Mouse (Mus musculus) thymus, postnatal 4 days (tissue): ENCODE measurements at regions not wholly inside any gene's neighbourhood (a gene's known extent, or its start where the extent isn't known, plus 50 kb on each side); places are given as distances from the start of the nearest gene placed in this dataset.

Experiments used
- DNase-seq: peaks from one replicate; pipeline ENCODE4 v3.0.0; 2021

DNA sequence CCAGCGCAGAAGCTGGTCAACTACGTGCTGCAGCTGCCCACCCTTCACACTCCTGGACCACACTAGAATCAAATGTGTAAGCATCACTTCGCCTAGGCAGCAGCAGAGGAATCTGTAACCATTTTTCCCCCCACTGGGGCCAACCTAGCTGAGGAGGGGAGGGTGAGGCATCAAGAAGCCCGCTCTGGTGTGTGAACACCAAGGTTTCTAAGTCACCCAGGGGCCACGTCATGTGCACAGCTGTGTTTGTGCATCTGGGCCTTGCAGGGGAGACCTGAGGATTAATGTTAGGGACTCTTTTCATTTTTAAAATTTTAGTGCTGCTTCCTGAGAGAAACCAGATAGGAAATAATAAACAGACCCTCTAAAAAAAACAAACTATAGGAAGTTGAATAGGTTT is 321.8 kb downstream of the Rnd3 start:
- peak; percentile 12 for DNase-seq

GRCm38 (mm10) chr2:50826537-50826936 is 322.4 kb downstream of the Rnd3 start:
- no peak for DNase-seq

GRCm38 (mm10) chr2:50825626-50826025 is 323.3 kb downstream of the Rnd3 start:
- no peak for DNase-seq

GRCm38 (mm10) chr2:50824782-50825181 is 324.1 kb downstream of the Rnd3 start:
- no peak for DNase-seq

DNA sequence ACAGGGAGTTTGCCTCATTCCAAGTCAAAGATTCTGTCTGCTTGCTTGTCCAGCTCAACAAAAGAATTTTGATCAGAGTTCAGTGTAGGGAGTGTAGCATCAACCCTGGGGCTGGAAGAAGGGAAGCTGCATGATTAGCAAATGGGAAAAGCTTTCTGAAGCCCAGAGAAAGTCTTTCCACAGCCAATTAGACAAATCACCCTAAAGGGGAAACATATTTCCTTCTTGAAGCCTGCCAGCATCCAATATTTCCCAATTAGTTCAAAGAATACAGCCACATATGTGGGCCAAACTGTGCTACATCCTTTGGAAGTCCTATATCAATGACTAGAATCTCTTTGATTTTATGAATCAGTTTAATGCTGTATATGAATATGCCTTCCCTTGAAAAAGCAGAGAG is 326.2 kb downstream of the Rnd3 start:
- DNase-seq = no peak

- no peak for DNase-seq
These were observed 329.6 kb downstream of the Rnd3 start for GRCm38 (mm10) chr2:50819305-50819665.

DNA sequence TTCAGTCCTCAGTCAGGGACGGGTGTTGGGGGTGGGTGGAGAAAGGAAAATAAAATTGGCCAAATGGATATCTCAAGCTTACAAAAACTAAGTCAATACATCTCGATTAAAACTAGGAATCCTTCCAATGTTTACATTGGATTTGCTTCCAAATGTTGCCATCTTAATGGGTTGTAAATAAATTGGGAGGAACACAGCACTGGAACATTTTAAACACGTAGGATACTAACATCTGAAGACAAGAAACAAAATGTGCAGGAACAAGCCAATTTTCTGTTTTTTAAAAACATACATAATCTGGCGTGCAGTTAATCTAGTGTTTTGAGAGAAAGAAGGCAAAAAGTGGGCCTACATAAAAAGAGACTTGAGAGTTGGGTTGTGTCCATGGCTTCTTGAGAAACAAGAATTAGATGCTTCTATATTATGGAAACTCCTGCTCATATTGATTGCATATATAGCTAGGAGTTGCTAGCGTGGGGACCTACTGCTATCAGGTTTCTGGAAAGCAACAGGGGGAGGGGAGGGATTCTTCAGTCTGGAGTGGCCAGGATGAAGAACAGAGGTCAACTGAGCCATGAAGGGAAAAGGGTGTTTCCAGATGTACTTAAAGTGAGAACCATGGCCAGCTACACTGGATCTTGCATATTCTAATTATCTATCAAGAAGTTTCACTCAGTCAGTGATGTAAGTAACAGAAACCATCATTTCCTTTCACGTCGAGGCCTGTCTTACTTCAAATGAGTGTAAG is 330.2 kb downstream of the Rnd3 start:
- no peak for DNase-seq

GRCm38 (mm10) chr2:50816364-50816763 is 332.5 kb downstream of the Rnd3 start:
- no peak for DNase-seq

DNA sequence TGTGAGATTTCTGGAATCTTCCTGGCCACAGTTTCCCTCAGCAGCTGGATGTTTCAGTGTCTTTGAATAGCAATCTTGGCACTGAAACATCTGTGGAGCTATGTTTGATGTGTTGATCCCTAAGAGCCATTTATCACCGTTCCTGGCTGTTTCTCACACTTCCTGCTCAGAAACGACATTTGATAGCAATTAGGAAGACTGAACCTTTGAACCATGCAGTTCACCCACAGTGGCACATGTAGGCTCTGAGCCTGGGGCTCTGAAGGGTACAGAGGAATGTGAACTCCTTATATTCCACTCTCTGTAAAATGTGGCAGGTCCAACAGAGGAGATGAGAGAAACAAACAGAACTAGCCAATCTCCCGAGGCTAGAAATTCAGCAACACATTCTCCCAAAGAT is 333.4 kb downstream of the Rnd3 start:
- no peak for DNase-seq

DNA sequence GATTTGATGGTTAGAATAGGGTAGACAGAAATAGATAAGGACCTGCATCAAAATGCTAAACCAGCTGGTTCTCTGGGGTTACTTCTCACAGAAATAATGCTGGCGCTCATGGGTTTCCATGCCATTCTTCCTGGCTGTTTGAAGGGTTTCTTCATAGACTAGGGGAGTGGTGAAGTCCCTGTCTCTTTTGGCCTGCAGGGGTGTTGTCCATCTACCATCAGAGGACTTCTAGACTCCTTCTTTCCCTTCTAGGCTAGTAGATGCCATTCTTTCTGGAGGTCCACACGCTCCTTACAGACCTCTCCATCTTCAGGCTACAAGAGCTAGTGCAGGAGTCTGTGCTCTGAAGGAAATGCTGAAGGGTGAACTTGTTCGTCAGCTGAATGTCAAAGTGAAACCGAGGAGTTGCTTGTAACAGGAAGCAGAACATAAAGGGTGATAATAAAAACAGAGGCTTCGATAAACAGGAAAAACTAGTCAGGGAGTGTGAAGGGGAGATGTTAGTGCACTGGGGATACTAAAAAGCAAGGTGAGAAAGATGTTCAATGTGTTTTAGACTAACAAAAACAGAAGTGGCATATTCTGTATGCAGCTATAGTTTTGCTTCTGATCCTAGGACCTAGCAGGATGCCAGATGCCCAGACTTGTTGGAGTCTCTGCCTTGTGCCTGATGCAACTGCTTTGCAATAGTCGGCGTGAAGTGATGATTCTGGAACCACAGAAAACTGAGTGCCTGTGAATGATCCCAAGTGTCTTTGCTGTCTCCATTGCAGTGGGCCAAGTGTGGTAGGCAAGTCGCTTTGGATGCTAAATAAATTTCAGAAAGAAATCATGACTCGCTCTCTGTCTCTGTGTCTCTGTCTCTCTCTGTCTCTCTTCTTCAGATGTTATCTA is 335.1 kb downstream of the Rnd3 start:
- no peak for DNase-seq

DNA sequence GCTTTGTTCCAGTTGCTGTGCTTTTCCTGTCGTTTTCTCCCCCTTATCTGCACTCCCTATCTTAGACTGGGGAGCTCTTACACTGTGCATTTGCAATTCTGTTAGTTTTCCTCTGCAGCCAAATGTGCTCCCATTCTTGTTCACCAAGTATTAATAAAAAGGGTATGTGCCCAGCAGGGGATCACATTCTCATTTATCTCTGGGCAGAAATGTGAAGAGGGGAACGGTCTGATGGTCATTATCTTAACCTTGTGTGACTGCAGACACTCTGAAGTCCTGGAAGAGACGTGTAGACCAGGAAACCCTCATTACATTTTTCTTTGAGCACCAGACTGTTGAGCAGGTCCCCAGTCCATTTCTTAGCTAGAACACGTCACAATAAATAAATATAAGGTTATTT is 336.6 kb downstream of the Rnd3 start:
- DNase-seq = no peak

- DNase-seq = no peak
These were observed 338.4 kb downstream of the Rnd3 start for GRCm38 (mm10) chr2:50810336-50811066.

- DNase-seq = no peak
These were observed 339.1 kb downstream of the Rnd3 start for GRCm38 (mm10) chr2:50809823-50810222.

DNA sequence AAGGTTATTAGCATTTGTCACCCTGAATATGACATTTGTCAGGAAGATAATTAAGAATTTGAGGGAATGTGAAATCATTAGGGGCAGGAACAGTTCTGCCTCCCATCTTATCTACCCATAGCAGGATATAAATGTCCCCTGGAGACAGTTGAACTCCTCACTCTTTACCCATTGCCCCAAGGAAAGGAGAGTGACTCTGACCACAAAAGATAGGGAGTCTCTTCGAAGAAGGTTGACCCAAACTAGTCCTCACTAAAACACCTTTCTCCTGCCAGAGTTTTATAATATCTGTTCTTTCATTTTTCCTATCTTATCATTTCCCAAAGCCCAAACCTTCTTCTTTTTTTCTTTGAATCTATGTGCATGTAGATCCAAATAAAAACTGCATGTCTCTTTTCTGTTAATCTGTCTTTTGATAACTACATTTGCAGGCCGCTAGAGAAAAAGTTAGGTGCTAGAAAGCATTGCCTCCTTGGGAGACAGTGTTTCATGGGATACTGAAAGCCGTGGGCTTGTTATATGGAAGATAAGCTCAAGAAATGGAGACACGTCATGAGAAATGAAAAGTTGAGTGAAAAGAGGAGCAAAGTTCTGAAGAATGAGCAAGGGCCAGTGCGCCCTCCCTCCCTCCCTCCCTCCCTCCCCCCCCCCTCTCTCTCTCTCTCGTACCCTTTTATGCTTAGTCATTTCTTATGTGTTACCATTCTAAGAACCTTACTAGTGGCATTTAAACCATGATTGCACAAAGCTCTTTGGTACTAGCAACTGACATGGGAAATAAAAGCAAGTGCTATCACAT is 341.6 kb downstream of the Rnd3 start:
- DNase-seq = no peak

- no peak for DNase-seq
These were observed 343.3 kb downstream of the Rnd3 start for GRCm38 (mm10) chr2:50805645-50806044.

DNA sequence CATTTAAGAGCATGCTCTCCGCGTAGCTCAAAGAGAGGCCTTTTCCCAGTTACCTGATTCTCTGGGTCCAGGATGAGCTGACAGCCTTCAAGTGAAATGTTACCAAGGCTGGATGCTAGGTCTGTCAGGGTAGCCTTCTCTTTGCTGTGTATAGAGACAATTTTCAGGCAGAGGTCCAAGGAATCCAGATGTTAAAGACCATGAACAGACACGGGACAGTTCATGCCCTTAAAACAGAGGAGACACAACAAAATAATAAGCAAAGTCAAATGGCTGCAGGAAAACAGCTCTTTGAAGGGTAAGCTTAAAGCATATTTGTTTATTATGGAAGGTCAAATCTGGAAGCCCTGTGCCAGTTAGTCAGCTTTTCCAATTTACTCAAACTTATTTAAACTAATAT is 352.8 kb downstream of the Rnd3 start:
- DNase-seq = no peak

DNA sequence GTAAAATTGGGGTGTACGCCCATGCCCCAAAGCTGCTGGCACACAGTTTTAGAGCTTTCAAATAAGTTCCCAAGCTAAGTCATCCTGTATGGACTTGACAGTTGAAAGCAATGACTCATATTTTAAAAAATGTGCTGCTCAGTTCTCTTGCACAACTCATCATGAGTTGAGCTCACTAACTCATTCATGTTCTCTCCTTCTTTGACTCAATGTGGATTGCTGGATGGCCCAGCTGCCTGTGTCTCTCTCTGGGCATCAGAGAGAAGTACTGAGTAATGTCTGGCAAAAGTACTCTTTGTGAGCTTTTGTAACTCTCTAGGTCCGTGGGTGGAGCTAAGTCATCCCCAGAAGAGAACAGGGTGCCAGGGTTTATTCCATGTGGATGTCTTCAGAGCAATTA is 355.3 kb downstream of the Rnd3 start:
- DNase-seq = no peak

DNA sequence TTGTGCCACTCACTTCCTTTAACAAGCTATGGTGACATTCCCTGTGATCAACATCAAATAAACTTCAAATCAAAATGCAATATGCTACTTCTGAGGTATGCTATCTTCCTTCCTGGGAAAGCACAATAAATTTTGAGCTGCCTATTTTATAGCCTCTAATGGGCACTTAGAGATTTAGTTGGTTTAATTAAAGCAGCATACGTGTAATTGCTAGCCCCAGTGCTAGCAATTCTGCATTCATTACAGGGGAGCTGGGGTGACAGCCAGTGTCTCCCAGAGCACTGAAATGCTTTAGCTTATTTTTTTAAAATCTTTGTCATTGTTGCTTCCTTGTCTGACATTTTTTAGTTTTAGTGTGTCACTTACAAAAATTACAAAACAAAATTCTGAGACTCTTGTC is 355.8 kb downstream of the Rnd3 start:
- DNase-seq = no peak

GRCm38 (mm10) chr2:50789051-50789651 is 359.8 kb downstream of the Rnd3 start:
- no peak for DNase-seq

- no peak for DNase-seq
These were observed 376.8 kb downstream of the Rnd3 start for GRCm38 (mm10) chr2:50772101-50772500.

DNA sequence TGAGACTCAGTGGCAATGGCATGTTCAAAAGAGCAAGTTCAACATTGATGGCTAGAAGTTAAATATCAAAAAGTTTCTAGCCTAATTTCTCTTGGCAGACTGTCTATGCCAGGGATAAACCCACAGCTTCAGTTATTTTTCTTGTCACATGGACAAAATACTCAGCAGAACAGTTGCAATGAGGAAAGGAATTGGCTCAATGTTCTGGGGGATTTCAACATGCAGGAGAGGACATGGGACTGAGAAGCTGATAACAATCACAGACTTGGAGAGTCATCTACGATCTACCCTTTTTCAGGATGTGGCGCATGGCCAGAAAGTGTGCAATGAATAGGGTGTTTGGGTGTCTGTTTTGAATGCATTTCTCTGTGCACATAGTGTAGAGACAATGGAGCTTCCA is 389.9 kb downstream of the Rnd3 start:
- DNase-seq = no peak

DNA sequence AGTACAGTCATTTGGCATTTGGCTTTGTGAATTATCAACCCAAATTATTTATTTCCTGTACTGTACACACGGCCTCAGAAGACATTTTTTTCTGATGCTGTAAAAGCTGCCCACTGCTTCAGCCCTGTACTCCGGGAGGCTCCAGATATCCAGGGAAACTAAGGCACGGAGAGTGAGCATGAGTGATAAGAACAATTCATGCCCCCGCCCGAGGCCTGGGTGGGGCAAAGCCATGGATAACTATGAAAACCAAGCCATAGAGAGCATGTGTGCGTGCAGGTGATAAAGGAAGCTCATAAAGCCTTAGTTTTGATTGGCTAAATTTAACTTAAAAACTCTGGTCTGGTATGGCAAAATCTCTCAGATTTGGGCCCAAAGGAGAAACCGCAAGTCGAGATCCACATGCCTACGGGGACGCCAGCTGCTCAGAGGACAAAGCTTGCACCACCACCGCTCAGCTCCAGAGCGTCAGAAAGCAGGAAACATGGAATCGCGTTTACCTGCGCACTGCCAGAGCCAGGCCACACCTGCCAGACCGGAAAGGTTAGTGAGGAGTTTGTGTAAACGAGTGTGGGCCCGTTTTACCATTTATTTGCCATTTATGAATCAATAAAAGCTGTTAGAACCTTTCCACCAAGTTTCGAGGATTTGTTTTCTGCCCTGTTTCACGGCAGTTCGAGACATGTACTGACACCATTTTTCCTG is 390.9 kb downstream of the Rnd3 start:
- DNase-seq = no peak
